Mouse (Mus musculus) cortical plate, adult 2 months (tissue): ENCODE measurements at regions not wholly inside any gene's neighbourhood (a gene's known extent, or its start where the extent isn't known, plus 50 kb on each side); places are given as distances from the start of the nearest gene placed in this dataset.

Experiments used
- CTCF ChIP-seq: fragments of 200-500 bp; IDR thresholded peaks from 2 replicates; pipeline ENCODE4 v1.5.1; 2011; ENCODE audit warnings: mild to moderate bottlenecking, control low read depth, low read length; ENCODE audit not compliant: insufficient read depth; ENCODE audit errors: extremely low read depth
- POLR2A ChIP-seq: fragments of 200-500 bp; IDR thresholded peaks from 2 replicates; pipeline ENCODE4 v1.6.1; 2011; ENCODE audit warnings: mild to moderate bottlenecking, low read length, control low read depth; ENCODE audit not compliant: insufficient read depth; ENCODE audit errors: extremely low read depth

DNA sequence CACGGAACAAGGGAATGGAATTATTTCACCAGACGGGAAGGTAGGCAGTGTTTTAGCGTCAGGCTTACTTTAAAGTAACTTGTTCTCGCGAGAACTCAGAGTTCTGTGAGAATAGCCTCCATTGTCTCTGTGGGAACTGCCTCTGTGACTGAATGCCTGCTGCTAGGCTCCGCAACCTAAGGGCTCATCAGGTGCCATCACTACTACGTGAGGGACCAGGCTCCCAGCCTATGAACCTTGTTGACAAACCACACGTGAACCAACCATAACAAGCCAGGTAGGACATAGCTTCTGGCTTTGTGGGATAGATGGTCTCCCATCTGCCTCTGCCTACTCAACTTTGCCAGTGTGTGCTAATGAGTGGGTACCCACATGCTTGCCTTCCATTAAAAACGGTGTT, 77.5 kb upstream of the Btg3 start:
- TF ChIP-seq CTCF (no peak), POLR2A (no peak)
